8 mouse cellular contexts compared by ENCODE assay signal in genomic region chr4:89169739-89170138, GRCm38 (mm10).
"Had no signal": no experiment of that assay in that cellular context is flagged by ENCODE, and none has a peak within 500 bp of the region (broad histone marks: within the 10 kb centered on the region; RNA-seq: fewer than 3 reads in every experiment).

No protein-coding gene starts in this region.

- DNase-seq: kidney, postnatal 10 days; kidney, postnatal 4 days; lung, adult 2 months; lung, postnatal 36 days; midbrain, embryonic 14.5 days; retina, postnatal 1 day; thymus, adult 2 months; thymus, postnatal 25 days had no signal
